8 mouse cellular contexts compared by ENCODE assay signal in genomic region chr10:20725384-20725983, GRCm38 (mm10). TPM values are rescaled to one million over a fixed set of nuclear protein-coding genes. Genes with fewer than 3 reads are reported as not detected.
A peak's percentile ranks its signal among the peaks of the same experiment; 100 is the strongest.
DNase-seq lines count a peak whose midpoint lies in the region; ATAC-seq lines count a peak whose summit lies in the region.

No protein-coding gene starts in this region.

- H3K9ac ChIP-seq in heart, embryonic 13.5 days: peak overlapping the region; percentile 81
- H3K9ac ChIP-seq in hindbrain, embryonic 13.5 days: no peak overlapping the region

- no peaks in the 10 kb centered on the region for H3K27me3 ChIP-seq in heart, embryonic 13.5 days (replicated peaks)
- H3K27me3 ChIP-seq in hindbrain, embryonic 13.5 days: no peaks in the 10 kb centered on the region

- H3K79me2 ChIP-seq in macrophage (ENCODE audit: inconsistent target): peaks cover 41% of the 10 kb centered on the region; the same call in 1 of the 2 replicates

- peak overlapping the region; percentile 67 for H3K4me2 ChIP-seq in heart, embryonic 13.5 days
- H3K4me2 ChIP-seq in hindbrain, embryonic 13.5 days: peak overlapping the region; percentile 49

- peaks cover 34% of the 10 kb centered on the region for H3K4me1 ChIP-seq in heart, embryonic 13.5 days
- peaks cover 32% of the 10 kb centered on the region for H3K4me1 ChIP-seq in hindbrain, embryonic 13.5 days (replicated peaks)

- 40% methylated on average over 8 of the region's 8 CpGs for WGBS in heart, embryonic 13.5 days
- 78% methylated on average over 8 of the region's 8 CpGs for WGBS in hindbrain, embryonic 13.5 days
- 57% methylated on average over 7 of the region's 8 CpGs for WGBS in macrophage (ENCODE audit: missing documents)

- 0 out of 2 replicates have a peak, but pooled peaks cover 4% of the 10 kb centered on the region for H3K36me3 ChIP-seq in heart, embryonic 13.5 days
- no peaks in the 10 kb centered on the region for H3K36me3 ChIP-seq in hindbrain, embryonic 13.5 days
- H3K36me3 ChIP-seq in macrophage (ENCODE audit: inconsistent target): peaks cover 8% of the 10 kb centered on the region; the same call in 1 of the 2 replicates

- peak overlapping the region; percentile 52 for H3K4me3 ChIP-seq in heart, embryonic 13.5 days
- H3K4me3 ChIP-seq in hindbrain, embryonic 13.5 days: peak overlapping the region; percentile 26; the same call in 1 of the 2 replicates
- no peak overlapping the region for H3K4me3 ChIP-seq in macrophage (ENCODE audit: inconsistent target)

- DNase-seq in heart, postnatal 36 days: no peak
- peak; percentile 65 for DNase-seq in brain, adult 2 months (ENCODE audit: low read depth, low spot score)
- DNase-seq in cerebellum, postnatal 4 days (ENCODE audit: low spot score in 2 of 2): no peak
- DNase-seq in spleen, postnatal 4 days (ENCODE audit: low spot score in 2 of 2): no peak
- no peak for DNase-seq in cerebellum, adult 9-11 months

- intact Hi-C loops in heart, postnatal 36 days (cut with DNase I): no loop called here

- peak overlapping the region; percentile 85 for H3K27ac ChIP-seq in heart, embryonic 13.5 days (replicated peaks)
- H3K27ac ChIP-seq in hindbrain, embryonic 13.5 days: no peak overlapping the region; the same call in 1 of the 2 replicates
- peak overlapping the region; percentile 88 for H3K27ac ChIP-seq in macrophage

- no peaks in the 10 kb centered on the region for H3K9me3 ChIP-seq in heart, embryonic 13.5 days
- no peaks in the 10 kb centered on the region for H3K9me3 ChIP-seq in hindbrain, embryonic 13.5 days

- no peak for ATAC-seq in heart, embryonic 13.5 days (ENCODE audit: extremely low read depth, insufficient number of reproducible peaks, low FRiP score, low TSS enrichment)
- peak; percentile 30; the same call in 1 of the 2 replicates for ATAC-seq in hindbrain, embryonic 13.5 days (ENCODE audit: low FRiP score)

RNA-seq across cellular contexts. Expression of gene Pde7b, which starts 0.6 kb away (rescaled TPM):
- 8.1 and 9.1 TPM in 2 replicates for polyA plus RNA-seq in heart, embryonic 13.5 days (2015; fragmentation: Nextera tagmentation; extraction: Ambion mirVana)
- total RNA-seq in heart, postnatal 36 days (2021): 10 to 100 TPM; 63.0 to 63.9 TPM
- polyA plus RNA-seq in hindbrain, embryonic 13.5 days (2015; fragmentation: Nextera tagmentation; extraction: Ambion mirVana): 2.4 TPM in 2 replicates
- 100 to 1,000 TPM; 106 to 713 (median 456) TPM for total RNA-seq in macrophage (2018; cell fraction: chromatin; rRNA removed)
- 100 to 1,000 TPM in 6 of 26 experiments, 10 to 100 TPM in 20; 64.3 to 138 (median 81.4) TPM for total RNA-seq in macrophage (2018; cell fraction: cytosol; rRNA removed)
- 100 to 1,000 TPM; 172 to 441 (median 313) TPM for total RNA-seq in macrophage (2018; cell fraction: nucleus; rRNA removed)
- polyA plus RNA-seq in macrophage (2018): 26.0 to 42.9 TPM (median 37.2 TPM) in 3 replicates
